Mouse (Mus musculus) liver, embryonic 13.5 days (tissue): ENCODE results near the gene Gm4131. TPM values are rescaled to one million over a fixed set of nuclear protein-coding genes. Genes with fewer than 3 reads are reported as not detected.
A peak's percentile ranks its signal among the peaks of the same experiment; 100 is the strongest.
"Not testable (repeated sequence)": the region's sequence is repeated elsewhere in the genome, so short reads cannot be mapped to it uniquely, and the experiment has no call there.

Experiments used
- ATAC-seq: fragments of 200-750 bp; cut with Nextera tagmentation; 2 replicates; pipeline ENCODE4 v1.8.0; 2017; ENCODE audit warnings: low read depth, mild to moderate bottlenecking, moderate number of reproducible peaks, moderate library complexity
- DNase-seq: peaks from one replicate; pipeline ENCODE4 v3.0.0; 2022
- H3K27ac ChIP-seq: fragments of 300-500 bp; sonication (generic); 2 replicates; pipeline ENCODE4 v1.5.1; 2015; ENCODE audit warnings: moderate library complexity, mild to moderate bottlenecking, inconsistent platforms
- H3K27me3 ChIP-seq: fragments of 300-500 bp; sonication (generic); 2 replicates; pipeline ENCODE4 v1.6.1; 2015; ENCODE audit warnings: mild to moderate bottlenecking, inconsistent platforms
- H3K36me3 ChIP-seq: fragments of 300-500 bp; sonication (generic); 2 replicates; pipeline ENCODE4 v1.6.1; 2015; ENCODE audit warnings: mild to moderate bottlenecking, inconsistent platforms
- H3K4me1 ChIP-seq: fragments of 300-500 bp; sonication (generic); replicated peaks from 2 replicates; pipeline ENCODE4 v1.6.1; 2015; ENCODE audit warnings: inconsistent platforms
- H3K4me2 ChIP-seq: fragments of 300-500 bp; sonication (generic); 2 replicates; pipeline ENCODE4 v1.6.1; 2015; ENCODE audit warnings: inconsistent platforms, mild to moderate bottlenecking, moderate library complexity
- H3K4me3 ChIP-seq: fragments of 300-500 bp; sonication (generic); replicated peaks from 2 replicates; pipeline ENCODE4 v1.5.1; 2015; ENCODE audit warnings: mild to moderate bottlenecking, inconsistent platforms
- H3K9ac ChIP-seq: fragments of 300-500 bp; sonication (generic); 2 replicates; pipeline ENCODE4 v1.6.1; 2015; ENCODE audit warnings: mild to moderate bottlenecking, inconsistent platforms
- H3K9me3 ChIP-seq: fragments of 300-500 bp; sonication (generic); replicated peaks from 2 replicates; pipeline ENCODE4 v1.6.1; 2016; ENCODE audit warnings: inconsistent platforms
- WGBS: fragments of 180-500 bp; shearing (Covaris S2); methylation state at CpG from one replicate; pipeline ENCODE4 v1.1.7; 2015; ENCODE audit not compliant: insufficient replicate concordance; 5-methylcytosine and 5-hydroxymethylcytosine counted together
- polyA plus RNA-seq: library from polyadenylated mRNA; unstranded; fragments of >200 nt; fragmentation: Nextera tagmentation; extraction: Ambion mirVana; gene quantifications from 2 replicates; pipeline ENCODE4 v1.2.1, GENCODE M21; 2015

Gm4131 gene
- not detected in 2 replicates for polyA plus RNA-seq

DNA sequence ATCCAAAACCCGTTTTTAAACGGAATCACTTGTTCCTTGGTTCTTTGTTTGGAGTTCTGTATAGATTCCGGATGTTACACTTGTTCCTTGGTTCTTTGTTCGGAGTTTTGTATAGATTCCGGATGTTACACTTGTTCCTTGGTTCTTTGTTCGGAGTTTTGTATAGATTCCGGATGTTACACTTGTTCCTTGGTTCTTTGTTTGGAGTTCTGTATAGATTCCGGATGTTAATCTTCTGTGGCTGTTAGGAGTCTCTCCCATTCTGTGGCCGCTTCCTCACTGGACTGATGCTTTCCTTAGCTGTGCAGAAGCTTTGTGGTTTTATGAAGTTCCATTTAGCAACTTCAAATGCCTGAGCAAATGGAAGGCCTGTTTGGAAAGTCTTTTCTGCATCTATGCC, at the start of gene Gm4131:
Gm4131 (minus strand) TSS at position 101 of the 400 bp plus-strand sequence.
- DNase-seq, H3K9me3 ChIP-seq, ATAC-seq, H3K27ac ChIP-seq, H3K4me1 ChIP-seq, H3K4me2 ChIP-seq, H3K4me3 ChIP-seq, H3K9ac ChIP-seq, H3K36me3 ChIP-seq, H3K27me3 ChIP-seq: not testable (repeated sequence)
- WGBS: 68% methylated on average over 9 of the region's 9 CpGs

GRCm38 (mm10) chr14:62609904-62610303, 43.2 kb upstream of the Gm4131 start:
- H3K36me3 ChIP-seq: no peaks in the 10 kb centered on the region
- ATAC-seq (no peak), DNase-seq (no peak)
- no peak overlapping the region for H3K4me2 ChIP-seq
- H3K4me1 ChIP-seq: no peaks in the 10 kb centered on the region
- no peak overlapping the region for H3K27ac ChIP-seq
- H3K9me3 ChIP-seq: no peaks in the 10 kb centered on the region
- no peaks in the 10 kb centered on the region for H3K27me3 ChIP-seq
- H3K4me3 ChIP-seq: no peak overlapping the region
- no peak overlapping the region for H3K9ac ChIP-seq
- 58% methylated on average over 3 of the region's 3 CpGs for WGBS

GRCm38 (mm10) chr14:62607791-62608196, 41.1 kb upstream of the Gm4131 start:
- H3K4me1 ChIP-seq: no peaks in the 10 kb centered on the region
- H3K27me3 ChIP-seq: no peaks in the 10 kb centered on the region
- H3K9me3 ChIP-seq: no peaks in the 10 kb centered on the region
- H3K4me2 ChIP-seq: no peak overlapping the region
- H3K36me3 ChIP-seq: no peaks in the 10 kb centered on the region
- DNase-seq: no peak
- H3K4me3 ChIP-seq: no peak overlapping the region
- ATAC-seq: no peak
- H3K27ac ChIP-seq: no peak overlapping the region
- 64% methylated on average over 8 of the region's 8 CpGs for WGBS
- no peak overlapping the region for H3K9ac ChIP-seq

GRCm38 (mm10) chr14:62602869-62603268, 36.1 kb upstream of the Gm4131 start:
- no peak overlapping the region for H3K4me2 ChIP-seq
- H3K9me3 ChIP-seq: no peaks in the 10 kb centered on the region
- DNase-seq (no peak), ATAC-seq (no peak)
- no peak overlapping the region for H3K4me3 ChIP-seq
- no peaks in the 10 kb centered on the region for H3K27me3 ChIP-seq
- H3K36me3 ChIP-seq: no peaks in the 10 kb centered on the region
- no peaks in the 10 kb centered on the region for H3K4me1 ChIP-seq
- no peak overlapping the region for H3K27ac ChIP-seq
- WGBS: 82% methylated on average over 1 of the region's 1 CpGs
- no peak overlapping the region for H3K9ac ChIP-seq

DNA sequence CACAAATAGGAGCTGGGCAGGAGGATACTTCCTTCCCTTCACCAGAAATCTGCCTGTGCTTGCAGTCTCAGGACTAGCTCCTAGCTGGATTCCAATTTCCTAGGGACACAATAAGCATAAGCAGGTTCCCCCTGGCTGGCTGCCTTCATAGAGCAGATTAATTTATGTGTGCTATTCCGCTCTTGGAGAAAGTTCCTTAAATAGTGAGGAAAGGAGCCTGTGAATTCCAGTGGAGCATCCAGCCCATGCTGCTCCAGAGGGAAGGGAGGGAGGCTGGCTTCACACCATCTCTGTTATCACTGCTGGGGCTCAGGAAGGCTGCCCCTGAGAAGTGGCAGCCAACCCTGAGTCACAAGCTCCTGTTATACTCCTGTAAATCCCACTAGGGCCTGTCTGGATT, 35.5 kb upstream of the Gm4131 start:
- 65% methylated on average over 1 of the region's 1 CpGs for WGBS
- no peak overlapping the region for H3K27ac ChIP-seq

GRCm38 (mm10) chr14:62600109-62600522, 33.4 kb upstream of the Gm4131 start:
- no peaks in the 10 kb centered on the region for H3K36me3 ChIP-seq
- no peak for ATAC-seq

More for the DNA sequence above, 35.5 kb upstream of the Gm4131 start:
- Histone ChIP-seq H3K4me3 (no peak overlapping the region), H3K36me3 (no peaks in the 10 kb centered on the region), H3K4me2 (no peak overlapping the region), H3K27me3 (no peaks in the 10 kb centered on the region), H3K9me3 (no peaks in the 10 kb centered on the region), H3K9ac (no peak overlapping the region), H3K4me1 (no peaks in the 10 kb centered on the region)
- ATAC-seq: no peak
- DNase-seq: no peak

DNA sequence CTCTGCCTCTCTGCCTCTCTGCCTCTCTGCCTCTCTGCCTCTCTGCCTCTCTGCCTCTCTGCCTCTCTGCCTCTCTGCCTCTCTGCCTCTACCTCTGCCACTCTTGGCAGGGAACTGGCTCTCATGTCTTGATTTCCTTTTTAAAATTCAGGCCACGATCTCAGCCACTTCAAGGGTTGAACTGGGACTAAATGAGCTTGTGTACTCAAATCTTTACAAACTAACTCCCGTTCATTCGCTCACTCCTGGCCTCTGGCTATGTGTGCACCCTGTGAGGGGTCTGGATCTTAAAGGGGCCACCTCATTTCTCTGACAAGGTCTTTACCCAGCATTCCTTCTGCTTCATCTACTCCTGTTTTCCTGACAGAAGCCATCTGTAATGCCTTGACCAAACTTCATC, 18.6 kb upstream of the Gm4131 start:
- no peaks in the 10 kb centered on the region for H3K36me3 ChIP-seq
- ATAC-seq: no peak
- H3K27ac ChIP-seq: no peak overlapping the region
- 60% methylated on average over 3 of the region's 3 CpGs for WGBS
- H3K4me2 ChIP-seq: no peak overlapping the region
- no peak overlapping the region for H3K9ac ChIP-seq
- no peaks in the 10 kb centered on the region for H3K4me1 ChIP-seq
- no peaks in the 10 kb centered on the region for H3K9me3 ChIP-seq
- no peaks in the 10 kb centered on the region for H3K27me3 ChIP-seq
- no peak overlapping the region for H3K4me3 ChIP-seq
- DNase-seq: no peak

More at GRCm38 (mm10) chr14:62600109-62600522, 33.4 kb upstream of the Gm4131 start:
- Histone ChIP-seq H3K27me3 (no peaks in the 10 kb centered on the region), H3K4me1 (no peaks in the 10 kb centered on the region), H3K9me3 (no peaks in the 10 kb centered on the region), H3K4me2 (no peak overlapping the region), H3K4me3 (no peak overlapping the region), H3K9ac (no peak overlapping the region), H3K27ac (no peak overlapping the region)
- 71% methylated on average over 6 of the region's 6 CpGs for WGBS
- no peak for DNase-seq

- H3K36me3 ChIP-seq: no peaks in the 10 kb centered on the region
These were observed 17.9 kb upstream of the Gm4131 start for GRCm38 (mm10) chr14:62584637-62585036.

DNA sequence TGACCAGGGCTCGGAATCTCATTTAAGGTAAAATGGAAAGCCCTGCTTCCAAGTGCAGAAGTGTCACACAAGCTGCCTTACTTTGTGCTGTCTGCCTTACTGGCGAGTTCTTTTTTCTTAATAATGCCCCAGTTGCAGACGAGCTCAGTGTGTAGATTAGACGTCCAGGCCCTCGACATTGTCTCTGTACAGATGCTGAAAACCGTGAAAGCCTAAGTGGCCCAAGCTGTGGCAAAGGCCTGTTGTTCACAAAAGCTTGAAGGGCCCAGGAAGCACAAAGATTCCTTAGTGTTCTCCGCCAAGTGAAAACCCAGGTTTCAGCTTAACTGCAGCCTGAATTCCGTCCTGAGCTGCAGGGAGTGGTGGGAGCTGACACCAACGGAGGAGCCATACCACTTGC, 15.0 kb upstream of the Gm4131 start:
- no peak for ATAC-seq
- H3K27me3 ChIP-seq: no peaks in the 10 kb centered on the region
- 72% methylated on average over 9 of the region's 9 CpGs for WGBS

More at GRCm38 (mm10) chr14:62584637-62585036, 17.9 kb upstream of the Gm4131 start:
- no peak overlapping the region for H3K4me3 ChIP-seq
- H3K4me2 ChIP-seq: no peak overlapping the region
- H3K4me1 ChIP-seq: no peaks in the 10 kb centered on the region
- no peaks in the 10 kb centered on the region for H3K27me3 ChIP-seq
- DNase-seq (no peak), ATAC-seq (no peak)
- H3K27ac ChIP-seq: no peak overlapping the region
- H3K9ac ChIP-seq: no peak overlapping the region
- H3K9me3 ChIP-seq: no peaks in the 10 kb centered on the region

GRCm38 (mm10) chr14:62580945-62581344, 14.2 kb upstream of the Gm4131 start:
- Histone ChIP-seq H3K9ac (no peak overlapping the region), H3K4me3 (no peak overlapping the region), H3K4me1 (no peaks in the 10 kb centered on the region), H3K36me3 (no peaks in the 10 kb centered on the region), H3K27ac (no peak overlapping the region), H3K27me3 (no peaks in the 10 kb centered on the region), H3K4me2 (no peak overlapping the region), H3K9me3 (no peaks in the 10 kb centered on the region)
- 69% methylated on average over 3 of the region's 3 CpGs for whole genome bisulfite sequencing
- peak; percentile 4 for DNase-seq
- no peak for ATAC-seq

More for the DNA sequence above, 15.0 kb upstream of the Gm4131 start:
- Histone ChIP-seq H3K27ac (no peak overlapping the region), H3K9ac (no peak overlapping the region), H3K4me3 (no peak overlapping the region), H3K4me2 (no peak overlapping the region), H3K4me1 (no peaks in the 10 kb centered on the region), H3K36me3 (no peaks in the 10 kb centered on the region), H3K9me3 (no peaks in the 10 kb centered on the region)
- DNase-seq: no peak

DNA sequence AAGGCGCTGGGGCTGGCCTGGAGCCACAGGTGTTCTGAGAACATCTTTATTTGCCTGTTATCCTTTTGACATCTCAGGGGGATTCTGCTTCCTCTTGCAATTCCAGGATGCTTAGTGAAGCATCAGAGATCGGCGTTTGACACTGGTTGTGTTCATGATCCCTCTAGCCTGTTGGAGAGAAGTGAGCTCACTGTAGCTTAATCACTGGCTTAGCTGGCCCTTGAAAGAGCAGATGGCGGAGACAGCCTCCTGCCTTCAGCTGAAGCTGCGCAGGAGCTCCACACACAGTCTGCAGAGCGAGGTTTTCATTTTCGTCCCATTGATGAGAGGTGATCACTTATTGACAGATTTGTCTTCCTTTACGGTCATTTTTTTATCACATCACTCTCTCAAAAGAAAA, 9.1 kb upstream of the Gm4131 start:
- no peak overlapping the region for H3K4me2 ChIP-seq
- no peaks in the 10 kb centered on the region for H3K36me3 ChIP-seq
- DNase-seq: no peak
- peaks cover 4% of the 10 kb centered on the region; the same call in 1 of the 2 replicates for H3K27me3 ChIP-seq
- H3K9me3 ChIP-seq: no peaks in the 10 kb centered on the region
- H3K9ac ChIP-seq: no peak overlapping the region
- ATAC-seq: no peak
- 61% methylated on average over 8 of the region's 8 CpGs for WGBS
- no peaks in the 10 kb centered on the region for H3K4me1 ChIP-seq
- no peak overlapping the region for H3K27ac ChIP-seq
- H3K4me3 ChIP-seq: no peak overlapping the region

GRCm38 (mm10) chr14:62574906-62575305, 8.2 kb upstream of the Gm4131 start:
- no peaks in the 10 kb centered on the region for H3K36me3 ChIP-seq
- no peak for ATAC-seq
- no peak overlapping the region for H3K27ac ChIP-seq
- no peak for DNase-seq
- H3K4me1 ChIP-seq: no peaks in the 10 kb centered on the region
- no peaks in the 10 kb centered on the region for H3K9me3 ChIP-seq
- no peak overlapping the region for H3K4me2 ChIP-seq
- 64% methylated on average over 6 of the region's 6 CpGs for WGBS
- H3K4me3 ChIP-seq: no peak overlapping the region
- H3K9ac ChIP-seq: no peak overlapping the region
- peaks cover 4% of the 10 kb centered on the region; the same call in 1 of the 2 replicates for H3K27me3 ChIP-seq
